Mouse (Mus musculus): ENCODE data around the gene Fbn1. TPM values are rescaled to one million over a fixed set of nuclear protein-coding genes. Genes with fewer than 3 reads are reported as not detected.

The Fbn1 gene
- polyA plus RNA-seq, 1 experiment: 0.99 TPM

- H3K4me1 ChIP-seq (ENCODE audit: control insufficient read depth, insufficient read depth, low read length): no peaks in the 10 kb centered on the region
- no peak overlapping the region for H3K27ac ChIP-seq (ENCODE audit: insufficient read depth, low read depth, low read length)
- TF ChIP-seq POLR2A (IDR thresholded peaks at IDR 0.05; ENCODE audit: borderline replicate concordance, low read depth, low read length): no peak
- no peak for TF ChIP-seq CTCF (IDR thresholded peaks at IDR 0.05; ENCODE audit: low read depth, low read length)
- H3K4me3 ChIP-seq (ENCODE audit: insufficient read depth, low read length): no peak overlapping the region
Measured at GRCm38 (mm10) chr2:125525484-125525883, 17.7 kb upstream of the Fbn1 start.

- TF ChIP-seq CTCF (IDR thresholded peaks at IDR 0.05; ENCODE audit: low read depth, low read length): no peak
- no peak for TF ChIP-seq POLR2A (IDR thresholded peaks at IDR 0.05; ENCODE audit: borderline replicate concordance, low read depth, low read length)
- H3K4me3 ChIP-seq (ENCODE audit: insufficient read depth, low read length): no peak overlapping the region
- no peaks in the 10 kb centered on the region for H3K4me1 ChIP-seq (ENCODE audit: control insufficient read depth, insufficient read depth, low read length)
- H3K27ac ChIP-seq (ENCODE audit: insufficient read depth, low read depth, low read length): no peak overlapping the region
Measured at GRCm38 (mm10) chr2:125516594-125516993, 8.8 kb upstream of the Fbn1 start.

- Histone ChIP-seq H3K4me1 (ENCODE audit: control insufficient read depth, insufficient read depth, low read length) (no peaks in the 10 kb centered on the region), H3K27ac (ENCODE audit: insufficient read depth, low read depth, low read length) (no peak overlapping the region), H3K4me3 (ENCODE audit: insufficient read depth, low read length) (no peak overlapping the region)
- no peak for TF ChIP-seq CTCF (IDR thresholded peaks at IDR 0.05; ENCODE audit: low read depth, low read length)
- no peak for TF ChIP-seq POLR2A (IDR thresholded peaks at IDR 0.05; ENCODE audit: borderline replicate concordance, low read depth, low read length)
Measured at GRCm38 (mm10) chr2:125515291-125516057, 7.7 kb upstream of the Fbn1 start.

DNA sequence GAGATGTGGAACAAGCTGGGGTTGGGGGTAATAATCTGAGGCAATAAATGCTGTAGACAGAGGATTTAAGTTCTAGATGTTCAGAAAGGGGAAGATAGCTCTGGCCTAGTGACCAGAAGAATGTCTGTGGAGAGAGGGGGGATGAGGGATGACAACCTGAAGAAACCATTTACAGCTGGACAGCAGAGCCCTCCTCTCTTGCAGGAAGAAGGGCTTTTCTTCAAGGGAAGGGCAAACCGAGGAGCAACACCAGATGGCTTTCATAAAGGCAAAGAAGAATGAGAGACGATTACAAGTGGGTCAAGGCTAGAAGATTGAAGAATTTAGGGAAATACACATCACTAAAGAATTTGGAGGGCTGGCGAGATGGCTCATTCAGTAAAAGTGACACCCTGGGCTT is 6.6 kb upstream of the Fbn1 start:
- TF ChIP-seq CTCF (IDR thresholded peaks at IDR 0.05; ENCODE audit: low read depth, low read length) (no peak), POLR2A (IDR thresholded peaks at IDR 0.05; ENCODE audit: borderline replicate concordance, low read depth, low read length) (no peak)
- Histone ChIP-seq H3K4me3 (ENCODE audit: insufficient read depth, low read length) (no peak overlapping the region), H3K27ac (ENCODE audit: insufficient read depth, low read depth, low read length) (no peak overlapping the region), H3K4me1 (ENCODE audit: control insufficient read depth, insufficient read depth, low read length) (no peaks in the 10 kb centered on the region)

DNA sequence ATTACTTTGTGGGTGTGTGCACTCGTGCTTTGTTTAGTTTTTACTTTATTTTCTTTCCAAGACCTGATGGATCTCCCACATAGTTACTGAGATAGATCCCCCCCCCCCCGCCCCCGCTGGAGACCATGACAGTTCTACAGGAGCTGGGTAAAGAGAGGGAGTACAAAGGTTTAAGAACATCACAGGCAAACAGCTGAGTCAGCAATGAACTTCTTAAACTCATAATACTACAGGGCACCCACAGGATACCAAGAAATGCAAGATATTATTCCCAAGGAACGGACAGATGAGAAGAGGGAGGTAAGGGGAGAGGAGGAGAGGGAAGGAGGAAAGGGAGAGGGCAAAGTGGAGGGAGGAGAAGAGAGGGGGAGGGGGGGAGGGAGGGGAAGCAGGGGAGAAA is 4.8 kb upstream of the Fbn1 start:
- no peak for TF ChIP-seq POLR2A (IDR thresholded peaks at IDR 0.05; ENCODE audit: borderline replicate concordance, low read depth, low read length)
- TF ChIP-seq CTCF (IDR thresholded peaks at IDR 0.05; ENCODE audit: low read depth, low read length): no peak
- H3K4me3 ChIP-seq (ENCODE audit: insufficient read depth, low read length): no peak overlapping the region
- H3K27ac ChIP-seq (ENCODE audit: insufficient read depth, low read depth, low read length): no peak overlapping the region
- H3K4me1 ChIP-seq (ENCODE audit: control insufficient read depth, insufficient read depth, low read length): no peaks in the 10 kb centered on the region

DNA sequence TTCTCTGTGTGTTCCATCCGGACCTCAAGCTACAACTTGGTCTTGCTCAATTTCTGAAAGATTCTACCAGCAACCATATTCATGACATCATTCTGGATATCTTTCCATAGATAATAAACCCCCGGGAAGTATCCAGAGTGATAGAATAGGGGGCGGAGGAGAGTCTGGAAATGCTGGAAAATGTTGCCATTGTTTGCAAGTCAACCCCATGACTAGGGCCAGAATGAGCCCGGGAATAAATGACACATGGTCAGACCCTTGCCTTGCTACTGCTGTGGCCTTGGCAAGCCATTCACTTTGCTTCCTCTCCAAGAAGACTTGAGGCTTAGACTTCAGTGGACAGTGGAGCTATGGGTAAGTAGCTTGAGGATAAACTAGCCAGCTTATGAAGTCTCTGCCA is 4.1 kb upstream of the Fbn1 start:
- TF ChIP-seq POLR2A (IDR thresholded peaks at IDR 0.05; ENCODE audit: borderline replicate concordance, low read depth, low read length) (no peak), CTCF (IDR thresholded peaks at IDR 0.05; ENCODE audit: low read depth, low read length) (no peak)
- no peak overlapping the region for H3K4me3 ChIP-seq (ENCODE audit: insufficient read depth, low read length)
- H3K27ac ChIP-seq (ENCODE audit: insufficient read depth, low read depth, low read length): no peak overlapping the region
- no peaks in the 10 kb centered on the region for H3K4me1 ChIP-seq (ENCODE audit: control insufficient read depth, insufficient read depth, low read length)

DNA sequence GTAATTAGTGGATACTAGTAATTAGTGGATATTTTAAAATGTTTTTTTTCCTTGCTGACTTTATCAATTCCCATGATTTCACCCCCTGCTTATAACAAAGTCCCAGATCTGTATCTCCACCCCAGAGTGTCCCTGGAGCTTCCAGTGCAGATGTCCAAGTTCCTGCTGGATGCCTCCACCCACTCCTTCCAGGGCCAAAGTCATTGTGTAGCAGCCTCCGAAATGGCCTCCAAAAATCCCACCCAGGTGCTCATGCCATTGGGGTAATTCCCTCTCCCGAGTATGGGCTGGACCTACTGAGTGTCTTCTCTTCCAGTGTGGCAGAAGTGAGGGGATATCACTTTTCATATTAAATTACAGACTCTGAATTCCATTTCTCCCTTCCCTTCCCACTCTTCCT is 3.0 kb upstream of the Fbn1 start:
- Histone ChIP-seq H3K4me1 (ENCODE audit: control insufficient read depth, insufficient read depth, low read length) (no peaks in the 10 kb centered on the region), H3K4me3 (ENCODE audit: insufficient read depth, low read length) (no peak overlapping the region), H3K27ac (ENCODE audit: insufficient read depth, low read depth, low read length) (no peak overlapping the region)
- TF ChIP-seq CTCF (IDR thresholded peaks at IDR 0.05; ENCODE audit: low read depth, low read length) (no peak), POLR2A (IDR thresholded peaks at IDR 0.05; ENCODE audit: borderline replicate concordance, low read depth, low read length) (no peak)

DNA sequence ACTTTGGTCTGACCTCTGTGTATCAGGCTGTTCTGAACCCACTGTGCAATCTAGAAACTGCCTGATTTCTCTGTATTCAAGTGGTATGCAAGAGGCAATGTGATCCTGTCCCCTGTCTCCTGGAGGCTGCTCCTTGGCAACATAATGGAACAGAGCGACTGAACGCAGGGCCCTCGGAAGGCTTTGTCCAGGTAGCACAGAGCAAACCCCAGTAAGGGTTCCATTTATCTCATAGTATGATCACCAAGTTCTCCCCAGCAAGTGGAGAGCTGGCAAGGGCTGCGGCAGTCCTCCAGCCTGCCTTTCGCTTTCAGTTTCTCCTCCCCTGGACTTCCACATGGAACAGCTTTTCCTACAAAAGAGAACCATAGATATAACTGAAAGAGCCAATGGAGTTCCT is 588 bp upstream of the Fbn1 start:
- Histone ChIP-seq H3K4me3 (ENCODE audit: insufficient read depth, low read length) (no peak overlapping the region), H3K4me1 (ENCODE audit: control insufficient read depth, insufficient read depth, low read length) (no peaks in the 10 kb centered on the region), H3K27ac (ENCODE audit: insufficient read depth, low read depth, low read length) (no peak overlapping the region)
- TF ChIP-seq CTCF (IDR thresholded peaks at IDR 0.05; ENCODE audit: low read depth, low read length) (no peak), POLR2A (IDR thresholded peaks at IDR 0.05; ENCODE audit: borderline replicate concordance, low read depth, low read length) (no peak)

- TF ChIP-seq POLR2A (IDR thresholded peaks at IDR 0.05; ENCODE audit: borderline replicate concordance, low read depth, low read length): no peak
- TF ChIP-seq CTCF (IDR thresholded peaks at IDR 0.05; ENCODE audit: low read depth, low read length): no peak
- Histone ChIP-seq H3K4me3 (ENCODE audit: insufficient read depth, low read length) (no peak overlapping the region), H3K27ac (ENCODE audit: insufficient read depth, low read depth, low read length) (no peak overlapping the region), H3K4me1 (ENCODE audit: control insufficient read depth, insufficient read depth, low read length) (no peaks in the 10 kb centered on the region)
Measured at GRCm38 (mm10) chr2:125506316-125507054, 1.3 kb downstream of the Fbn1 start.

GRCm38 (mm10) chr2:125505746-125506315 is 2.0 kb downstream of the Fbn1 start:
- Histone ChIP-seq H3K4me3 (ENCODE audit: insufficient read depth, low read length) (no peak overlapping the region; the same call in 1 of the 2 replicates), H3K27ac (ENCODE audit: insufficient read depth, low read depth, low read length) (no peak overlapping the region)
- TF ChIP-seq POLR2A (IDR thresholded peaks at IDR 0.05; ENCODE audit: borderline replicate concordance, low read depth, low read length) (no peak), CTCF (IDR thresholded peaks at IDR 0.05; ENCODE audit: low read depth, low read length) (no peak)

More at GRCm38 (mm10) chr2:125505746-125506315, 2.0 kb downstream of the Fbn1 start:
- H3K4me1 ChIP-seq (ENCODE audit: control insufficient read depth, insufficient read depth, low read length): no peaks in the 10 kb centered on the region

All from bone marrow macrophage, adult 2 months (primary cell).